Mouse (Mus musculus) frontal cortex, postnatal 14 days (tissue): ENCODE measurements around the gene Dgkd.
"Not testable (repeated sequence)": the region's sequence is repeated elsewhere in the genome, so short reads cannot be mapped to it uniquely, and the experiment has no call there.

Source experiments
- DNase-seq, 2 experiments: peaks; one replicate each; pipeline ENCODE4 v3.0.0; 2022; ENCODE audit warnings: low spot score in 2 of 2

Dgkd gene

GRCm38 (mm10) chr1:87852892-87853600, at the start of gene Dgkd:
Gene Dgkd, plus strand, starts transcription at chr1:87853287.
- DNase-seq = peak in 1 of 2 experiments; percentile 45

DNA sequence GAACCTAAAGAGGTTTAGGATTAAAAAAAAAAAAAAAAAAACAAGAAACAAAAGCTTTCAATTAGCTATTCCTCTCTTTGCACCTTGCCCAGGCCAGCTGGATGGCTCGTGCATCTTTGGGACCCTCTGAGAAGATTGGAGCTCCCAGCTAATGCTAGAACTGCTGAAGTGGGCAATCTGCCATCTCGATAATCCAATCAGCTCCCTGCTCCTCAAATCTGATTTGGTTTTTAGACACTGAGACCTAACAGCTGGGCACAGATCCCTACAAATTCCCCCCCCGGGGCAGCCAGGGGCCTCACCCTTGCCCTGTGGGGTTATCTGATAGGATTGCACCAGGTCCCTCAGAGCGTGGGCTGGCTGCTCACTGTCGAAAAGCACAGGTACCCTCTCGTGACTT, 49.5 kb upstream of the Dgkd start, which contains the start of gene Sag:
TSS of gene Sag (plus strand) at position 105 of the 400 bp plus-strand sequence.
- DNase-seq = no peak

GRCm38 (mm10) chr1:87807751-87808150, 45.3 kb upstream of the Dgkd start:
- no peak for DNase-seq

DNA sequence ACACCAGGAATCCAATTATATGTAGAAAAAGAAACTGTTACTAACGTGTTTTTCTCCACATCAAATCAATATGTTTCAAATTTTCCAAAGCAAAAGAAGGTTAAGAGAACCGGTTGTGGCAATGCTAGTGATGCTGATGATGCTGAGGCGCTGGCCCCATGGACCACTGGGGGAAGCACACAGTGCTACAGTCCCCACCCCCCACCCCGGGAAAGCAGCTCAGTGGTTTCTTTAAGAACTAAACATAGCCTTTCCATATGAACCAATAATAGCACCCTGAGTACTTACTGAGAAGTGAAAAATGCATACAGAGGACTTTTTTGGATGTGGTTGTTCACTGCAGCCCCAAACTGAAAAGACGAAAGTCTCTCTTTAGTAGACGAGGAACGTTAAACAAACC, 41.7 kb upstream of the Dgkd start:
- no peak for DNase-seq

- no peak for DNase-seq
Measured at GRCm38 (mm10) chr1:87812061-87812460, 41.0 kb upstream of the Dgkd start.

DNA sequence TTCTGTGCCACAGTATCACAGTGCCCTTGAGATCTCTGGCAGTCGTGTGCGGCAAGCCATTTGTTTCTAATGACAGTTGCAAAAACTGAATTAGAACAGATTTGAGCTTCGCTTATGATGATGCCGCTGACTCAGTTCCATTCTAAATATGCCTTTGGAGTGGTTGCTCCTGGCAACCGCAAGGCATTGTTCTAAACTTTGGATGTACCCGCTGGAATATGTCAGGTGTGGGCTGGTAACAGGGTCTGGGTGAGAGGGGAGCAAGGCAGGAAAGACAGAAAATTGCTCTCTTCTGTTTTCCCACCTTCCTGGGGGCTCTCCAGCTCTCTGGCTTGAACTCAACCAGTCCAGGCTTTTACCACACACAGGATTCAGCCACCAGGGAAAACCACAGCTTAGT, 39.9 kb upstream of the Dgkd start:
- peak; percentile 40 to 46 for DNase-seq

GRCm38 (mm10) chr1:87813681-87814080, 39.4 kb upstream of the Dgkd start:
- no peak for DNase-seq

DNA sequence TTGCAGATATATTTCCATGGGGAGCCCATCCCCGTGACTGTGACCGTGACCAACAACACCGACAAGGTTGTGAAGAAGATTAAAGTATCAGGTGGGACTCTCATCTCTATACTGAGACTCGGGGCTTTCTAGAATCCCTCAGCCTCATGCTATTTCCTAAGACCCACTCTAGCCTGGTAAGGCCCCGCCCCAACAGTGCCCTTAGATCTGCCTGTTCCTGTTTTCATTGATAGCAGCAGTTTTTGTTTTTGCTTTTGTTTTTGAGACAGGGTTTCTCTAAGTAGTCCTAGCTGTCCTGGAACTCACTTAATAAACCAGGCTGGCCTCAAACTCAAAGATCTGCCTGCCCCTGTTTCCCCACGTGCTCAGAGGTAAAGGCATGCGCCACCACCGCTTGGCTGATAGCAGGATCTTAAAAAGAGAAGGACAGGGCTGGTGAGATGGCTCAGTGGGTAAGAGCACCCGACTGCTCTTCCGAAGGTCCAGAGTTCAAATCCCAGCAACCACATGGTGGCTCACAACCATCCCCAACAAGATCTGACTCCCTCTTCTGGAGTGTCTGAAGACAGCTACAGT, 28.6 kb upstream of the Dgkd start:
- no peak for DNase-seq

- DNase-seq = no peak
Measured at GRCm38 (mm10) chr1:87825281-87825680, 27.8 kb upstream of the Dgkd start.

DNA sequence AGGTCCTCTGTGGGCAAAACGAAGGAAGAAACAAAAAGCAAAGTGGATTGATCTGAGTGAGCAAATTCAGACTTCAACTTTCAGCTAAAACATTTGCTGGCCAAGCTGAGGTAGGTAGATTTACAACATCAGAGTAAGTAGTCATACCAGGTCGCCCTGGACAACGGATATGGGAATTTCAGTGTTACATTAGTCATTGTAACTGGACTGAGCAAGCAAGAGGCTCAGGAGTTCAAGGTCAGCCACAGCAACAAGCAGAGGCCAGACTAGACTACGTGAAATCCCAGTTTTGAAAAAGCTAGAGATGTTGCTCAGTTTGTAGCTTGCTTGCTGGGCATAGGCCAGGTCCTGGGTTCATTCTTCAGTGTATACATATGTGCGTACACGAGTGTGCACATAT, 27.1 kb upstream of the Dgkd start:
- DNase-seq = no peak

- no peak for DNase-seq
Measured at GRCm38 (mm10) chr1:87826474-87826873, 26.6 kb upstream of the Dgkd start.

DNA sequence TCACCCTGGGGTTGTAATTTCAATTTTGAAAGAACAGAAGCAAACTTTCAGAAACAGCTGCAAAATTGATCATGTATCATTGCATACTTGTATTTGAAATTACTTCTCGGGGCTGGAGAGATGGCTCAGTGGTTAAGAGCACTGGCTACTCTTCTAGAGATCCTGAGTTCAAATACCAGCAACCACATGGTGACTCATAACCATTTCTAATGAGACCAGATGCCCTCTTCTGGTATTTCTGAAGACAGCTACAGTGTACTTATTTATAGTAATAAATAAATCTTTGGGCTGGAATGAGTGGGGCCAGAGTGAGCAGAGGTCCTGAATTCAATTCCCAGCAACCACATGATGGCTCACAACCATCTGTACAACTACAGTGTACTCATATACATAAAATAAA, 25.6 kb upstream of the Dgkd start:
- not testable (repeated sequence) for DNase-seq

DNA sequence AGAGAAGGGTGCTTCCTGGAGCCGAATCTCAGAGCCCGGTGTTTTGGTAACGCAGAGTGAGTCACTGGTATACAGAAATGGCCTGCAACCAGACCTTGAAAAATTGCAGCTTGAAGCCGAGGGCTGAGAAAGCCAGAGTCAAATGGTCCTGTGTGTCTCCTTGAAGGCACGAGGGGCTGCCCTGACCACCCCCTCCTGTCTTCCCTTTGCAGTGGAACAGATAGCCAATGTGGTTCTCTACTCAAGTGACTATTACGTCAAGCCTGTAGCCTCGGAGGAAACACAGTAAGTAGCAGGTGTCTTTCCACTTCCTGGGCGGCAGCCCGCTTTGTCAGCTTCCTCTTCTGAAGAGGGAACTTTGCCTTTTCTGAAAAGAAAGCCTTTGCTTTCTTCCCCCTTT, 24.9 kb upstream of the Dgkd start:
- peak in 1 of 2 experiments; percentile 34 for DNase-seq

DNA sequence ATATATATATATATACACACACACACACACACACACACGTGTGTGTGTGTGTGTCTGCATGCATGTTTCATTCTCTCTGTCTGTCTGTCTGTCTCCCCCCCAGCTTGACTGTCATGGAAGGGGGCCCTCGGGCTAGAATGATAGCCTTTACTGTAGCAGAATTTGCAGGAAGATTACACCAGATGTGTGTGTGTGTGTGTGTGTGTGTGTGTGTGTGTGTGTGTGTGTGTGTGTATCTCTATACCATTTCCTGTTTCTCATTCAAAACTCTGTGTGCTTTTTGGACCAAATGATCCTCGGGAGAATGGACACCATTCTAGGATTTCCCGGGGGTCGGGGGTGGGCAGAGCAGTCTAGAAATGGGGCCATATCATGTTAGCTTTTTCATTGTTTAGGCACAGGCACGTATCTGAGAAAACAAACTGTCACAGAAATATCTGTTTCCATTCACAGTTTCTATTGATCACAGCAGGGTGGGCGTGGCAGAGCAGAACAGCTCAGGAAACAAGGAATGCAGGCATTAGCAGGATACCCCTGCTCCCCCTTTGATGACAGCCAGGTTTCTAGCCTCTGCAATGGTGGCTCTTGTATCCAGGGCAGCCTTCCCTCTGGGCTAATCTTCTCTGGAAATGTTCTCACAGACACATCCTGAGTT, 24.0 kb upstream of the Dgkd start:
- DNase-seq = no peak

- DNase-seq = no peak
Measured at GRCm38 (mm10) chr1:87829621-87830211, 23.4 kb upstream of the Dgkd start.

- no peak for DNase-seq
Measured at GRCm38 (mm10) chr1:87836453-87836852, 16.6 kb upstream of the Dgkd start.

GRCm38 (mm10) chr1:87837018-87837417, 16.1 kb upstream of the Dgkd start:
- no peak for DNase-seq

- DNase-seq = no peak
Measured at GRCm38 (mm10) chr1:87840411-87841208, 12.5 kb upstream of the Dgkd start.

GRCm38 (mm10) chr1:87846801-87847474, 6.1 kb upstream of the Dgkd start:
- peak in 1 of 2 experiments; percentile 22 for DNase-seq

GRCm38 (mm10) chr1:87847475-87848168, 5.5 kb upstream of the Dgkd start:
- no peak for DNase-seq
